Mouse (Mus musculus): ENCODE data around the gene 5730409E04Rik. TPM values are rescaled to one million over a fixed set of nuclear protein-coding genes. Genes with fewer than 3 reads are reported as not detected.

5730409E04Rik gene
- polyA plus RNA-seq, 1 experiment from 2014 or later = 1.3 TPM

GRCm38 (mm10) chr4:126661249-126661648, 51.6 kb downstream of the 5730409E04Rik start:
- no peak overlapping the region for H3K9ac ChIP-seq (ENCODE audit: low read depth, low read length)

More at GRCm38 (mm10) chr4:126661249-126661648, 51.6 kb downstream of the 5730409E04Rik start:
- no peaks in the 10 kb centered on the region for H3K9me3 ChIP-seq (replicated peaks; ENCODE audit: low read length)
- no peaks in the 10 kb centered on the region for H3K36me3 ChIP-seq (ENCODE audit: insufficient read depth, low read length)
- no peak overlapping the region for H3K27ac ChIP-seq
- H3K4me1 ChIP-seq (replicated peaks; ENCODE audit: insufficient read depth, low read length) = no peaks in the 10 kb centered on the region
- WGBS = 80% methylated on average over 7 of the region's 7 CpGs
- no peaks in the 10 kb centered on the region for H3K27me3 ChIP-seq (ENCODE audit: insufficient read depth, low read length)
- no peak overlapping the region for H3K4me2 ChIP-seq (ENCODE audit: low read length)
- no peak overlapping the region for H3K4me3 ChIP-seq (replicated peaks; ENCODE audit: low read depth, low read length)
- ATAC-seq (replicated peaks; ENCODE audit: low FRiP score, low read depth) (no peak), DNase-seq (ENCODE audit: low spot score) (no peak)
- TF ChIP-seq CTCF (IDR thresholded peaks at IDR 0.05; ENCODE audit: low read depth) = no peak

Small RNAs within 50 kb of the gene (microRNA-seq; reads per million reads assigned to microRNA genes)
- gene Mir7119 = 0.80 reads per million

Other genes starting within 250 kb of the 5730409E04Rik start
- 8.7 and 9.8 TPM in 2 replicates for gene Ago3, start 180.3 kb upstream of the 5730409E04Rik start, polyA plus RNA-seq (2015; fragmentation: Nextera tagmentation; extraction: Ambion mirVana)
- 4.4 TPM in 2 replicates for gene Ago1, start 141.2 kb upstream of the 5730409E04Rik start, polyA plus RNA-seq (2015; fragmentation: Nextera tagmentation; extraction: Ambion mirVana)
- 1.4 and 1.8 TPM in 2 replicates for gene Ago4, start 76.3 kb upstream of the 5730409E04Rik start, polyA plus RNA-seq (2015; fragmentation: Nextera tagmentation; extraction: Ambion mirVana)
- gene Clspn, start 52.9 kb upstream of the 5730409E04Rik start, polyA plus RNA-seq (2015; fragmentation: Nextera tagmentation; extraction: Ambion mirVana) = 13.3 and 18.0 TPM in 2 replicates
- 450 and 458 TPM in 2 replicates for gene Psmb2, start 67.8 kb downstream of the 5730409E04Rik start, polyA plus RNA-seq (2015; fragmentation: Nextera tagmentation; extraction: Ambion mirVana)
- not detected in 2 replicates for gene Tfap2e, start 126.4 kb downstream of the 5730409E04Rik start, polyA plus RNA-seq (2015; fragmentation: Nextera tagmentation; extraction: Ambion mirVana)
- 22.0 and 22.2 TPM in 2 replicates for gene Ncdn, start 143.6 kb downstream of the 5730409E04Rik start, polyA plus RNA-seq (2015; fragmentation: Nextera tagmentation; extraction: Ambion mirVana)
- 22.4 and 22.6 TPM in 2 replicates for gene AU040320, start 143.7 kb downstream of the 5730409E04Rik start, polyA plus RNA-seq (2015; fragmentation: Nextera tagmentation; extraction: Ambion mirVana)

Data from kidney, postnatal 0 days (tissue).